Mouse (Mus musculus): Measurements from ENCODE around the gene Zfand2a. TPM values are rescaled to one million over a fixed set of nuclear protein-coding genes. Genes with fewer than 3 reads are reported as not detected.

Gene Zfand2a
- total RNA-seq, 1 experiment = 17.4 TPM

- in situ Hi-C loops (cut with MboI; ENCODE audit: low sequenced_read_pairs in 2 of 2, unreplicated experiment in 2 of 2) = no loop called here
- no peak overlapping the region for H3K9ac ChIP-seq (ENCODE audit: insufficient read depth, low read depth, low read length, poor library complexity, severe bottlenecking)
- no peaks in the 10 kb centered on the region for H3K9me3 ChIP-seq (ENCODE audit: control insufficient read depth, insufficient read depth, low read depth, low read length)
- DNase-seq (ENCODE audit: low read depth, low spot score) = no peak
- peaks cover 0 to 20% of the 10 kb centered on the region in 2 experiments; a peak in 2 of 4 replicates for H3K4me1 ChIP-seq (ENCODE audit: control insufficient read depth in 2 of 2, insufficient read depth in 2 of 2, low read length in 2 of 2, poor library complexity in 1 of 2)
- no peak overlapping the region for H3K27ac ChIP-seq (ENCODE audit: insufficient read depth, low read depth, low read length, poor library complexity, severe bottlenecking)
- H3K36me3 ChIP-seq (ENCODE audit: control insufficient read depth, insufficient read depth, low read length, poor library complexity, severe bottlenecking) = no peaks in the 10 kb centered on the region; the same call in 1 of the 2 replicates
- no peak overlapping the region for H3K4me3 ChIP-seq (ENCODE audit: insufficient read depth in 1 of 2, low read depth in 1 of 2, low read length in 2 of 2, poor library complexity in 1 of 2, severe bottlenecking in 1 of 2)
- TF ChIP-seq HCFC1 (IDR thresholded peaks at IDR 0.05; ENCODE audit: borderline replicate concordance, insufficient read depth, low read length) = no peak
These were observed 42.7 kb downstream of the Zfand2a start for GRCm38 (mm10) chr5:139441726-139442018.

- DNase-seq (ENCODE audit: low read depth, low spot score) = no peak
- Histone ChIP-seq H3K9me3 (ENCODE audit: control insufficient read depth, insufficient read depth, low read depth, low read length) (no peaks in the 10 kb centered on the region), H3K9ac (ENCODE audit: insufficient read depth, low read depth, low read length, poor library complexity, severe bottlenecking) (no peak overlapping the region), H3K4me3 (ENCODE audit: insufficient read depth in 1 of 2, low read depth in 1 of 2, low read length in 2 of 2, poor library complexity in 1 of 2, severe bottlenecking in 1 of 2) (no peak overlapping the region), H3K36me3 (ENCODE audit: control insufficient read depth, insufficient read depth, low read length, poor library complexity, severe bottlenecking) (no peaks in the 10 kb centered on the region; the same call in 1 of the 2 replicates), H3K4me1 (ENCODE audit: control insufficient read depth in 2 of 2, insufficient read depth in 2 of 2, low read length in 2 of 2, poor library complexity in 1 of 2) (peaks cover 0 to 19% of the 10 kb centered on the region in 2 experiments; a peak in 2 of 4 replicates), H3K27ac (ENCODE audit: insufficient read depth, low read depth, low read length, poor library complexity, severe bottlenecking) (no peak overlapping the region)
- in situ Hi-C loops (cut with MboI; ENCODE audit: low sequenced_read_pairs in 2 of 2, unreplicated experiment in 2 of 2) = no loop called here
- TF ChIP-seq CHD2 (IDR thresholded peaks at IDR 0.05; ENCODE audit: low read depth, low read length) (no peak), HCFC1 (IDR thresholded peaks at IDR 0.05; ENCODE audit: borderline replicate concordance, insufficient read depth, low read length) (no peak), ZC3H11A (IDR thresholded peaks at IDR 0.05; ENCODE audit: borderline replicate concordance, low read depth, low read length) (no peak), MAFK (IDR thresholded peaks at IDR 0.05; ENCODE audit: insufficient read depth, low read depth, low read length) (no peak), ZNF384 (IDR thresholded peaks at IDR 0.05; ENCODE audit: low read depth, low read length) (no peak)
These were observed 43.2 kb downstream of the Zfand2a start for GRCm38 (mm10) chr5:139440926-139441725.

- no peak overlapping the region for H3K4me3 ChIP-seq (ENCODE audit: insufficient read depth in 1 of 2, low read depth in 1 of 2, low read length in 2 of 2, poor library complexity in 1 of 2, severe bottlenecking in 1 of 2)
- H3K4me1 ChIP-seq (ENCODE audit: control insufficient read depth in 2 of 2, insufficient read depth in 2 of 2, low read length in 2 of 2, poor library complexity in 1 of 2) = peaks cover 0 to 13% of the 10 kb centered on the region in 2 experiments; a peak in 2 of 4 replicates
- peak overlapping the region; percentile 9; the same call in 1 of the 2 replicates for H3K27ac ChIP-seq (ENCODE audit: insufficient read depth, low read depth, low read length, poor library complexity, severe bottlenecking)
- no peak for DNase-seq (ENCODE audit: low read depth, low spot score)
- in situ Hi-C loops (cut with MboI; ENCODE audit: low sequenced_read_pairs in 2 of 2, unreplicated experiment in 2 of 2) = no loop called here
- no peaks in the 10 kb centered on the region for H3K9me3 ChIP-seq (ENCODE audit: control insufficient read depth, insufficient read depth, low read depth, low read length)
- no peak overlapping the region for H3K9ac ChIP-seq (ENCODE audit: insufficient read depth, low read depth, low read length, poor library complexity, severe bottlenecking)
- TF ChIP-seq ZNF384 (IDR thresholded peaks at IDR 0.05; ENCODE audit: low read depth, low read length) = no peak
- peaks cover 2% of the 10 kb centered on the region; the same call in 1 of the 2 replicates for H3K36me3 ChIP-seq (ENCODE audit: control insufficient read depth, insufficient read depth, low read length, poor library complexity, severe bottlenecking)
These were observed 43.9 kb downstream of the Zfand2a start for GRCm38 (mm10) chr5:139440451-139440850.

- no peak overlapping the region for H3K27ac ChIP-seq (ENCODE audit: insufficient read depth, low read depth, low read length, poor library complexity, severe bottlenecking)
These were observed 45.9 kb downstream of the Zfand2a start for GRCm38 (mm10) chr5:139438440-139438839.

GRCm38 (mm10) chr5:139437769-139438168 lies 46.6 kb downstream of the Zfand2a start:
- no peak overlapping the region for H3K9ac ChIP-seq (ENCODE audit: insufficient read depth, low read depth, low read length, poor library complexity, severe bottlenecking)
- TF ChIP-seq ZNF384 (IDR thresholded peaks at IDR 0.05; ENCODE audit: low read depth, low read length) = no peak
- TF ChIP-seq ZC3H11A (IDR thresholded peaks at IDR 0.05; ENCODE audit: borderline replicate concordance, low read depth, low read length) = no peak
- no peak for TF ChIP-seq CHD2 (IDR thresholded peaks at IDR 0.05; ENCODE audit: low read depth, low read length)
- TF ChIP-seq MAFK (IDR thresholded peaks at IDR 0.05; ENCODE audit: insufficient read depth, low read depth, low read length) = no peak
- no peak for TF ChIP-seq HCFC1 (IDR thresholded peaks at IDR 0.05; ENCODE audit: borderline replicate concordance, insufficient read depth, low read length)
- H3K4me1 ChIP-seq (ENCODE audit: control insufficient read depth in 2 of 2, insufficient read depth in 2 of 2, low read length in 2 of 2, poor library complexity in 1 of 2) = no peaks in the 10 kb centered on the region; a peak in 1 of 4 replicates
- peaks cover 2% of the 10 kb centered on the region; the same call in 1 of the 2 replicates for H3K36me3 ChIP-seq (ENCODE audit: control insufficient read depth, insufficient read depth, low read length, poor library complexity, severe bottlenecking)
- no peak overlapping the region for H3K27ac ChIP-seq (ENCODE audit: insufficient read depth, low read depth, low read length, poor library complexity, severe bottlenecking)
- H3K4me3 ChIP-seq (ENCODE audit: insufficient read depth in 1 of 2, low read depth in 1 of 2, low read length in 2 of 2, poor library complexity in 1 of 2, severe bottlenecking in 1 of 2) = no peak overlapping the region
- in situ Hi-C loops (cut with MboI; ENCODE audit: low sequenced_read_pairs in 2 of 2, unreplicated experiment in 2 of 2) = no loop called here
- DNase-seq (ENCODE audit: low read depth, low spot score) = no peak
- H3K9me3 ChIP-seq (ENCODE audit: control insufficient read depth, insufficient read depth, low read depth, low read length) = no peaks in the 10 kb centered on the region

More at GRCm38 (mm10) chr5:139438440-139438839, 45.9 kb downstream of the Zfand2a start:
- no peak for DNase-seq (ENCODE audit: low read depth, low spot score)
- H3K36me3 ChIP-seq (ENCODE audit: control insufficient read depth, insufficient read depth, low read length, poor library complexity, severe bottlenecking) = peaks cover 2% of the 10 kb centered on the region; the same call in 1 of the 2 replicates
- peaks cover 0 to 5% of the 10 kb centered on the region in 2 experiments; a peak in 1 of 4 replicates for H3K4me1 ChIP-seq (ENCODE audit: control insufficient read depth in 2 of 2, insufficient read depth in 2 of 2, low read length in 2 of 2, poor library complexity in 1 of 2)
- in situ Hi-C loops (cut with MboI; ENCODE audit: low sequenced_read_pairs in 2 of 2, unreplicated experiment in 2 of 2) = no loop called here
- TF ChIP-seq HCFC1 (IDR thresholded peaks at IDR 0.05; ENCODE audit: borderline replicate concordance, insufficient read depth, low read length) = no peak
- TF ChIP-seq ZNF384 (IDR thresholded peaks at IDR 0.05; ENCODE audit: low read depth, low read length) = no peak
- no peak for TF ChIP-seq CHD2 (IDR thresholded peaks at IDR 0.05; ENCODE audit: low read depth, low read length)
- no peak for TF ChIP-seq ZC3H11A (IDR thresholded peaks at IDR 0.05; ENCODE audit: borderline replicate concordance, low read depth, low read length)
- no peak for TF ChIP-seq MAFK (IDR thresholded peaks at IDR 0.05; ENCODE audit: insufficient read depth, low read depth, low read length)
- no peak overlapping the region for H3K9ac ChIP-seq (ENCODE audit: insufficient read depth, low read depth, low read length, poor library complexity, severe bottlenecking)
- no peaks in the 10 kb centered on the region for H3K9me3 ChIP-seq (ENCODE audit: control insufficient read depth, insufficient read depth, low read depth, low read length)
- no peak overlapping the region for H3K4me3 ChIP-seq (ENCODE audit: insufficient read depth in 1 of 2, low read depth in 1 of 2, low read length in 2 of 2, poor library complexity in 1 of 2, severe bottlenecking in 1 of 2)
